28 mouse cellular contexts compared by ENCODE assay signal in the genomic region with DNA sequence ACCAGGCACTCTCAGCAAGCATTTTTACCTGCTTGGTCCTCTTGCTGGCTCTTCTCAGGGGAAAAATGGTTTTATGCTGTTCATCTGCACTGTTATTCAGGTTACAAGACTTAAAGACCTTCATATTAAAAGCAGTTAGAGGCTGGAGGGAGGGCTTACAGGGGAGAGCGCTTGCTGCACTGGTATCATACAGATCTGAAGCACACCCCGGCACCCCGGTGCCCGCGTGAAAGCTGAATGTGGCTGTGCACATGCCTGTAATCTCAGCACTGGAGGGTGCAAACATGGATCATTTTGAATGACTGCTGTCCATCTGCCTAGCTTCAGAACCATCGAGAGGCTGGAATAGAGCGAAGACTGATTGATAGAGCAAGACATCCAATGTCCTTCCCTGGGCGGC. TPM values are rescaled to one million over a fixed set of nuclear protein-coding genes. Genes with fewer than 3 reads are reported as not detected.
"Had no signal": no experiment of that assay in that cellular context is flagged by ENCODE, and none has a peak within 500 bp of the region (broad histone marks: within the 10 kb centered on the region; RNA-seq: fewer than 3 reads in every experiment).

No protein-coding gene starts in this region.

- H3K4me3 ChIP-seq: kidney, embryonic 15.5 days; limb, embryonic 12.5 days; limb, embryonic 15.5 days; liver, embryonic 12.5 days; liver, embryonic 15.5 days; midbrain, embryonic 12.5 days; midbrain, embryonic 15.5 days; myocyte; neural tube, embryonic 13.5 days had no signal

- H3K27ac ChIP-seq: kidney, embryonic 15.5 days; limb, embryonic 12.5 days; limb, embryonic 15.5 days; liver, embryonic 12.5 days; liver, embryonic 15.5 days; midbrain, embryonic 12.5 days; midbrain, embryonic 15.5 days; neural tube, embryonic 13.5 days; stomach, postnatal 0 days had no signal

- DNase-seq: kidney, adult 8-10 months; kidney, postnatal 10 days; kidney, postnatal 36 days; left cerebral cortex, postnatal 4 days; lung, adult 2 months; lung, postnatal 14 days; lung, postnatal 4 days; retina, postnatal 1 day; right cerebral cortex, postnatal 25 days; spleen, adult 18-20 months had no signal

- H3K36me3 ChIP-seq: kidney, embryonic 15.5 days; limb, embryonic 12.5 days; limb, embryonic 15.5 days; liver, embryonic 12.5 days; liver, embryonic 15.5 days; midbrain, embryonic 12.5 days; midbrain, embryonic 15.5 days; neural tube, embryonic 13.5 days had no signal

- H3K4me2 ChIP-seq: kidney, embryonic 15.5 days; limb, embryonic 12.5 days; limb, embryonic 15.5 days; liver, embryonic 12.5 days; liver, embryonic 15.5 days; midbrain, embryonic 12.5 days; midbrain, embryonic 15.5 days; neural tube, embryonic 13.5 days had no signal

- H3K9me3 ChIP-seq: kidney, embryonic 15.5 days; limb, embryonic 12.5 days; limb, embryonic 15.5 days; liver, embryonic 12.5 days; liver, embryonic 15.5 days; midbrain, embryonic 12.5 days; midbrain, embryonic 15.5 days; neural tube, embryonic 13.5 days had no signal

- ATAC-seq: intestine, postnatal 0 days; liver, embryonic 12.5 days; midbrain, embryonic 15.5 days had no signal

- H3K27me3 ChIP-seq: kidney, embryonic 15.5 days; limb, embryonic 12.5 days; limb, embryonic 15.5 days; liver, embryonic 12.5 days; liver, embryonic 15.5 days; midbrain, embryonic 12.5 days; midbrain, embryonic 15.5 days; neural tube, embryonic 13.5 days had no signal

- H3K9ac ChIP-seq: kidney, embryonic 15.5 days; limb, embryonic 12.5 days; limb, embryonic 15.5 days; liver, embryonic 12.5 days; liver, embryonic 15.5 days; midbrain, embryonic 12.5 days; midbrain, embryonic 15.5 days; neural tube, embryonic 13.5 days had no signal

- H3K4me1 ChIP-seq: midbrain, embryonic 12.5 days; midbrain, embryonic 15.5 days; neural tube, embryonic 13.5 days had no signal

RNA-seq across cellular contexts. Expression of gene Fam169b, which starts 15.4 kb away (rescaled TPM):
- polyA plus RNA-seq: midbrain, embryonic 15.5 days had no signal

RNA-seq across cellular contexts. Expression of gene Pgpep1l, which starts 25.0 kb away (rescaled TPM):
- total RNA-seq: left cerebral cortex, postnatal 4 days; megakaryocyte progenitor cell, adult 5-6 weeks; megakaryocyte-erythroid progenitor cell, adult 5-6 weeks; monocyte, adult 5-6 weeks; neutrophil, adult 5-6 weeks had no signal
- polyA plus RNA-seq: intestine, embryonic 14.5 days; intestine, postnatal 0 days; limb, embryonic 12.5 days; liver, embryonic 12.5 days; liver, embryonic 15.5 days; lung, embryonic 16.5 days; midbrain, embryonic 12.5 days; midbrain, embryonic 15.5 days; neural tube, embryonic 13.5 days; stomach, embryonic 14.5 days; stomach, postnatal 0 days had no signal
